Mouse (Mus musculus) kidney, adult 2 months (tissue): ENCODE measurements around the gene Slc50a1.

ENCODE experiments used
- CTCF ChIP-seq: fragments of 200-500 bp; conservative IDR thresholded peaks from 2 replicates; pipeline ENCODE4 v1.5.1; 2011; ENCODE audit warnings: low read depth, mild to moderate bottlenecking, control low read depth, low read length, moderate library complexity, mixed read lengths; ENCODE audit not compliant: insufficient read depth, insufficient read length
- POLR2A ChIP-seq: fragments of 200-500 bp; IDR thresholded peaks from one replicate; pipeline ENCODE4 v1.6.1; 2011; ENCODE audit warnings: low read depth, low read length, control low read depth

GRCm38 (mm10) chr3:89230561-89230960, 39.8 kb downstream of the Slc50a1 start:
- TF ChIP-seq POLR2A (no peak), CTCF (no peak)
